Mouse (Mus musculus) stomach, postnatal 0 days (tissue): ENCODE measurements at regions not wholly inside any gene's neighbourhood (a gene's known extent, or its start where the extent isn't known, plus 50 kb on each side); places are given as distances from the start of the nearest gene placed in this dataset.

Source experiments
- ATAC-seq: fragments of 200-750 bp; cut with Nextera tagmentation; 2 replicates; pipeline ENCODE4 v1.8.0; 2017; ENCODE audit not compliant: low FRiP score, low TSS enrichment
- DNase-seq: peaks from one replicate; pipeline ENCODE4 v3.0.0-alpha.2; 2016; ENCODE audit warnings: low spot score
- H3K27ac ChIP-seq: fragments of 300-500 bp; sonication (generic); replicated peaks from 2 replicates; pipeline ENCODE4 v1.5.1; 2014; ENCODE audit warnings: mild to moderate bottlenecking, control low read depth
- H3K27me3 ChIP-seq: fragments of 300-500 bp; sonication (generic); 2 replicates; pipeline ENCODE4 v1.6.1; 2014; ENCODE audit warnings: low read length; ENCODE audit not compliant: control insufficient read depth, insufficient read depth
- H3K36me3 ChIP-seq: fragments of 300-500 bp; sonication (generic); 2 replicates; pipeline ENCODE4 v1.6.1; 2014; ENCODE audit warnings: low read length, mixed read lengths; ENCODE audit not compliant: control insufficient read depth, insufficient read depth
- H3K4me1 ChIP-seq: fragments of 300-500 bp; sonication (generic); replicated peaks from 2 replicates; pipeline ENCODE4 v1.6.1; 2014; ENCODE audit warnings: antibody characterized with exemption; ENCODE audit not compliant: control insufficient read depth, insufficient read depth
- H3K4me2 ChIP-seq: fragments of 300-500 bp; sonication (generic); replicated peaks from 2 replicates; pipeline ENCODE4 v1.6.1; 2014; ENCODE audit warnings: low read depth, mild to moderate bottlenecking, control low read depth, moderate library complexity
- H3K4me3 ChIP-seq: fragments of 300-500 bp; sonication (generic); 2 replicates; pipeline ENCODE4 v1.5.1; 2014; ENCODE audit warnings: low read depth, low read length, control low read depth
- H3K9ac ChIP-seq: fragments of 300-500 bp; sonication (generic); 2 replicates; pipeline ENCODE4 v1.6.1; 2014; ENCODE audit warnings: mild to moderate bottlenecking, low read length, control low read depth, mixed read lengths
- H3K9me3 ChIP-seq: fragments of 300-500 bp; sonication (generic); 2 replicates; pipeline ENCODE4 v1.6.1; 2016; ENCODE audit warnings: low read length; ENCODE audit not compliant: control insufficient read depth
- CTCF ChIP-seq: IDR thresholded peaks from 2 replicates; pipeline ENCODE4 v1.5.1; 2016; ENCODE audit warnings: antibody characterized with exemption, low read depth, mild to moderate bottlenecking, moderate library complexity
- EP300 ChIP-seq: optimal IDR thresholded peaks from 2 replicates; pipeline ENCODE3; 2016; ENCODE audit warnings: antibody characterized with exemption
- WGBS: fragments of 180-500 bp; shearing (Covaris S2); extraction: QIAGEN DNeasy Blood & Tissue Kit; methylation state at CpG from one replicate; pipeline ENCODE4 v1.1.7; 2014; 5-methylcytosine and 5-hydroxymethylcytosine counted together

DNA sequence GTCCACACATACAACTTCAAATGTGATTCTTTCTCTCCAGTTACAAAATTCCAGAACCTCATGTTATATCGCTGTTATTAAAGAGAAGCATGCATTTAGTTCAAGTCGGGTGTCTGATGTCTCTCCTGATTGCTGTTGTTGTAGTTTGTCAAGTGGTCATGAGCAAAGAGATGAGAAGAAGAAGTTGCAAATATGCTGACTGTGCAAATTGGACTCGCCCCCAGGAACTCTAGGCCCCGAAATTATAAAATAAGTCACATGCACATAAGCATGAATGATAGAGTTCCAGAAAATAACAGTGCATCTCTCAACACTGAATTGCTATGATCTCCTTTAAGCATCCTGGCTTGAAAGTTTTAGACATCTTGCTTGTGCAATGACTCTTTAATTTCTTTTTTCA is 53.3 kb downstream of the Kif2b start:
- H3K9ac ChIP-seq = no peak overlapping the region
- no peaks in the 10 kb centered on the region for H3K4me1 ChIP-seq
- H3K9me3 ChIP-seq = no peaks in the 10 kb centered on the region
- no peak for TF ChIP-seq CTCF
- TF ChIP-seq EP300 = no peak
- H3K36me3 ChIP-seq = no peaks in the 10 kb centered on the region
- H3K4me2 ChIP-seq = no peak overlapping the region
- no peak for ATAC-seq
- DNase-seq = no peak
- H3K27ac ChIP-seq = no peak overlapping the region
- no peak overlapping the region for H3K4me3 ChIP-seq
- WGBS = 84% methylated on average over 4 of the region's 4 CpGs
- no peaks in the 10 kb centered on the region for H3K27me3 ChIP-seq

DNA sequence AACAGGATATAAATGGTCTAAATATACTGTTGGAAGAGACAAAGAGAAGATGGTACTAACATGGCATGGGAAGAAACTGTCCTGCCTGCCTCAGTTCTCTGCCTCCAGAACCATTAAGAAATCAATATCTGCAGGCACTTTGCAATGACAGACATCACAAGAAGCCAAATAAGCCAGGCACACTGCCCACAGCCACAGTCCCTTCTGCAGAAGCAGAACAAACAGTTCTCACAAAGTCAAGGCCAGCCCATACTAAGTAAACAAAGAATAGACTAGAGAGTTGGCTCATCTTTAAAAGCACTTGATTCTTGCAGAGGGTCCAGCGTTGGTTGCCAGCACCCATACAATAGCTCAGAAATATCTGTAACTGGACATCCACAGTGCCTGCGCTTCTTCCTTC is 98.1 kb downstream of the Kif2b start:
- H3K9me3 ChIP-seq = no peaks in the 10 kb centered on the region
- no peak overlapping the region for H3K9ac ChIP-seq
- ATAC-seq = no peak
- H3K4me1 ChIP-seq = no peaks in the 10 kb centered on the region
- no peak overlapping the region for H3K4me2 ChIP-seq
- no peaks in the 10 kb centered on the region for H3K36me3 ChIP-seq
- no peaks in the 10 kb centered on the region for H3K27me3 ChIP-seq
- DNase-seq = no peak
- WGBS = 86% methylated on average over 2 of the region's 2 CpGs
- TF ChIP-seq CTCF (no peak), EP300 (no peak)
- H3K27ac ChIP-seq = no peak overlapping the region
- no peak overlapping the region for H3K4me3 ChIP-seq

DNA sequence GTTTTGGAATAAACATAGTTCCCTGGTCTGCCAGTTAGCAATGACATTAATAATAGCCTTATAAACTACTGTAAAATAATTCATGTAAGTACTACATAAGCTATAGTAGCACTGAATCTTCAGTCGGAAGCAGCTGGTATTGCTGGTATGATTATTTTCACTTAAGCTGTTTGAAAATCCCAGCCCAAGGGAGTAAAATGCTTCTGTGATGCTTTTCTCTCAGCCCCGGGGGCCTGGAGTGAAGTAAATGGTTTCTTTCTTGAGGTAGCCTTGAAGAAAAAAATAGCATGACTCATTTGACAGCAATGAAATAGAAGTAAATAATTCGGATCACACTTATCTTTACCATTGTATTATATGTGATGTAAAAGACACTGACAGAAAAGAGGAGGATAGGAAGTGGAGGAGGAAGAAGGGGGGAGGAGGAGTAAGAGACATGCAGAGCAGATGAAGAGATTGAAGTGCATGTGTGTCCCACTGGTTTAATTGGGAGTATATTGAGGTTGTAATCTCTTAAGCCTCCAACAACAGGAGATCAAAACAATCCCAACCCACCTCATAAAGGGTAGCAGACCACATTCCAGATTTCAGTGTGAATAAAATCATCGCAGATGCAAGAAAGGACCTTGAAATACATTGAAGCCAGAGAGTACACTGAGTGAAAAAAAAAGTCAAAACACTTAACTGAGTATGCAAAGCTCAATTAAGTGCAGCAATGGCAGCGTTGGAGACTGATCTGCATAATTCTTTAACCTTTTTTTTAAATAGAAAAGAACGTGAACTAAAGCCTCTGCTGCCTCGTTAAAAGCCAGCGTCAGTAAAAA is 113.6 kb downstream of the Kif2b start:
- H3K36me3 ChIP-seq = no peaks in the 10 kb centered on the region
- no peak overlapping the region for H3K4me2 ChIP-seq
- TF ChIP-seq EP300 (no peak), CTCF (no peak)
- WGBS = 61% methylated on average over 8 of the region's 8 CpGs
- H3K9me3 ChIP-seq = no peaks in the 10 kb centered on the region
- DNase-seq (no peak), ATAC-seq (no peak)
- H3K4me1 ChIP-seq = no peaks in the 10 kb centered on the region
- H3K9ac ChIP-seq = no peak overlapping the region
- H3K4me3 ChIP-seq = no peak overlapping the region
- H3K27me3 ChIP-seq = no peaks in the 10 kb centered on the region
- H3K27ac ChIP-seq = no peak overlapping the region

DNA sequence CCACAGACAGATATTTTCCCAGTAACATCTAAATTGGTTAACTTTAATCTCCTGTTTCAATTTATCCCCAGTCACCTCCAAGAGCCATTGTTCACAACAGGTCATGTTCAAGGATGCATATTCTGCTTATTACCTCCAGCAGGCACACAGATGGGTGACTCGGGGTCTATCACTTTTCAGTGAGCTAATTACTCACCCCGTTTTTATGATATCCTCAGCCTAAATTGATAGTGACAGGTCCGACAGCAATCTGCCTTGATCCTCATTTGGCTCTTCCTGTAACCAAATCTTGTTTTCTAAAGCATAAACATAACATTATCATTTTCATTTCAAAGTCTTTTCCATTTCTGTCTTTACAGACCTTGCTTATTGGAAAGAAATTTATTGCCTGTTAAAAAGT is 115.4 kb downstream of the Kif2b start:
- no peak overlapping the region for H3K9ac ChIP-seq
- no peak for TF ChIP-seq EP300
- no peak for TF ChIP-seq CTCF
- WGBS = 70% methylated on average over 3 of the region's 3 CpGs
- H3K27ac ChIP-seq = no peak overlapping the region
- no peaks in the 10 kb centered on the region for H3K27me3 ChIP-seq
- H3K36me3 ChIP-seq = no peaks in the 10 kb centered on the region
- ATAC-seq (no peak), DNase-seq (no peak)
- no peak overlapping the region for H3K4me3 ChIP-seq
- no peaks in the 10 kb centered on the region for H3K4me1 ChIP-seq
- no peak overlapping the region for H3K4me2 ChIP-seq
- no peaks in the 10 kb centered on the region for H3K9me3 ChIP-seq

DNA sequence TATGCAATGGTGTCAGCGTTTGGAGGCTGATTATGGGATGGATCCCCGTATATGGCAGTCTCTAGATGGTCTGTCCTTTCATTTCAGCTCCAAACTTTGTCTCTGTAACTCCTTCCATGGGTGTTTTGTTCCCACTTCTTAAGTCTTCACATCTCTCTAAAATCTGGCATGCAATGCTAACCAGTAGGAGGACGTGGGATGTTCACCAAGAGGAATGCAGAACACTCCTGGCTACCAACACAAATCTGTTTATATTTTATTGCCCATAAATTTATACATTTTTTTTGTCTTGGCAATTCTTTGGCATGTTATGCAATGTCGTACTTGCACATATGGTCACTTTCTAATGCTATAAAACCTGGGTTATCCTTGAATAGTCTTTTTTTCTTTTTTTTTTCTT is 135.0 kb downstream of the Kif2b start:
- WGBS = 76% methylated on average over 4 of the region's 4 CpGs
- H3K4me2 ChIP-seq = no peak overlapping the region
- no peak for ATAC-seq

DNA sequence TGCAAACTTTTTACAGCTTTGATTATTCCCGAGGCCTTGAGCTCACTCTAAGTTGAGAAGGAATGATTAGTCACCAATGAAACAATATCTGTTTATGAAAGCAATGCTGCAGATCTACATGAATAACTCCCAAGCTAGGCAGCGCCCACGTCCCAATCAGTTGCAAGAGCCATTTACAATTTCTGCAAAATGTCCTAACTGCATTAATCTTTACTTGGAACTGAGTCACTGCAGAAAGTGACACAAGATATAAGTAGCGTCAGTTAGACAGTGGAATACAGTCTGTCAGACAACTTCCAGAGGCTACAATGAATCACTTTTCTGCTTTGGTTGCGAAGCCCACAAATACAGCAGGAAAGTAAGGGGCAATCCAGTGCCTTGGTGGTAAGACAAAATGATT is 145.2 kb downstream of the Kif2b start:
- no peaks in the 10 kb centered on the region for H3K27me3 ChIP-seq
- H3K4me3 ChIP-seq = no peak overlapping the region
- TF ChIP-seq CTCF = no peak
- TF ChIP-seq EP300 = no peak
- H3K27ac ChIP-seq = no peak overlapping the region
- no peaks in the 10 kb centered on the region for H3K4me1 ChIP-seq
- WGBS = 67% methylated on average over 5 of the region's 5 CpGs
- H3K9me3 ChIP-seq = no peaks in the 10 kb centered on the region
- DNase-seq = no peak
- H3K4me2 ChIP-seq = no peak overlapping the region
- no peak for ATAC-seq
- H3K36me3 ChIP-seq = no peaks in the 10 kb centered on the region
- H3K9ac ChIP-seq = no peak overlapping the region

More for the DNA sequence above, 135.0 kb downstream of the Kif2b start:
- Histone ChIP-seq H3K9me3 (no peaks in the 10 kb centered on the region), H3K36me3 (no peaks in the 10 kb centered on the region), H3K4me3 (no peak overlapping the region), H3K27ac (no peak overlapping the region), H3K9ac (no peak overlapping the region), H3K27me3 (no peaks in the 10 kb centered on the region), H3K4me1 (no peaks in the 10 kb centered on the region)
- TF ChIP-seq CTCF = no peak
- TF ChIP-seq EP300 = no peak
- no peak for DNase-seq
